Mouse (Mus musculus) common myeloid progenitor, adult 5-6 weeks (primary cell): ENCODE results near the gene Lrrc8e. TPM values are rescaled to one million over a fixed set of nuclear protein-coding genes. Genes with fewer than 3 reads are reported as not detected.

ENCODE experiments used
- ATAC-seq: replicated peaks from 2 replicates; pipeline ENCODE4 v1.8.0; 2016; ENCODE audit warnings: low read depth, mild to moderate bottlenecking, moderate TSS enrichment, inconsistent platforms; ENCODE audit not compliant: poor library complexity, severe bottlenecking
- total RNA-seq: library from RNA; stranded (forward); fragments of 200-1000, 187-1606 nt; gene quantifications from 2 replicates; pipeline ENCODE4 v1.2.3, GENCODE M21; 2017

Lrrc8e gene
- total RNA-seq, 1 experiment from 2014 or later: not detected

GRCm38 (mm10) chr8:4216791-4217621, 9.6 kb upstream of the Lrrc8e start, which contains the start of gene Prr36:
Prr36 (minus strand) TSS chr8:4217459.
- no peak for ATAC-seq

DNA sequence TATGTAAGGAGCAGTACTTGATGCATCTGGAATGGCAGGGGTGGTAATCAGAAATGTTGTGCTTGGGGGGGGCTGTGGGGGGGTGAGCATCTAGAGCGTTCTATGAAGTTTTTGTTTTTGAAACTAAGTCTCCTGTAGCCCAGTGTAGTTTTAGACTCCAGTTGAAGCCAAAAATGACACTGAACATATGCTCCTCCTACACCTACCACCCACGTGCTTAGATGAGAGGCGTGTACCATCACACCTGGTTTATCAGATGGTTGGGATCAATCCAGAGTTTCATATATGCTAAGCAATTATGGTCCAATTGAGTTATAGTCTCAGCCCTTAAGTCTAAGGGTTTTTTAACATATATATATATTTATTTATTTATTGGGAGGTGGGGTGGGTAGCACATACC, 7.0 kb upstream of the Lrrc8e start:
- no peak for ATAC-seq

DNA sequence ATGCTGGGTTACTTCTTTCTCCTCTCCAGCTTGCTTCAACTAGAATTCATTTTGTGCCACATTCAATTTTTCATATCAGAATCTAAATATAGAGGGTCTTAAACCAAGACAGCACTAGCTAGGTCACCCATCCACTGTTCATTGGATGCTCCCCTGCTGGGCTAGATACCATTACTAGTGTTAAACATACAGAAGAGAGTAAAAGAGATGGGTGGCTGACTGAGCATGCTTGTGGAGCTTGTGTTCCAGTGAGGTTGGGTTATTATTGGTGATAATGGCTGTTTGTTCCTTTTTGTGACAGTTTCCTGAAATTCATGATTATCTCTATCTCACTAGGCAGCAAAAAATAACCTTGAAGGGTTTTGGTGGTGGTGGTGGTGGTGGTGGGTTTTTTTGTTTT, 4.6 kb upstream of the Lrrc8e start:
- ATAC-seq: no peak

- peak; percentile 38; the same call in 1 of the 2 replicates for ATAC-seq
Measured at GRCm38 (mm10) chr8:4226323-4226722, 304 bp upstream of the Lrrc8e start.

DNA sequence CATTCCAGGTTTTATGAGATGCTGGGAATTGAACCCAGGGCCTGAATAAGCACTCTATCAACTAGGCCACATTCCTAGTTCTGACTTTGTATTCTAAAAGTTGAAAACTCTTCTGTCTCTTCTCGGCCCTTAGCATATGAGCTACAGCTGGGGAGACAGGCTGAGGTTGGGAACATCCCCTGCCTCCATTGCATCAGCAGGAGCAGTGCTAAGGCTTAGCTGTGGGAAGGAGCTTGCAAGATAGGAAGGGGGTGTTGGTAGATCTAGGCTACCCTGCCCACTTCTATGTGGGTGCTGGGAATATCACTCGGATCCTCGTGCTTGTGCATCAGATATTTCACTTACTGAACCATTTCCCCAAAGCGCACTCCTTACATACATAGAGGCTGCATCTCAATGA, 1.3 kb downstream of the Lrrc8e start:
- no peak for ATAC-seq

DNA sequence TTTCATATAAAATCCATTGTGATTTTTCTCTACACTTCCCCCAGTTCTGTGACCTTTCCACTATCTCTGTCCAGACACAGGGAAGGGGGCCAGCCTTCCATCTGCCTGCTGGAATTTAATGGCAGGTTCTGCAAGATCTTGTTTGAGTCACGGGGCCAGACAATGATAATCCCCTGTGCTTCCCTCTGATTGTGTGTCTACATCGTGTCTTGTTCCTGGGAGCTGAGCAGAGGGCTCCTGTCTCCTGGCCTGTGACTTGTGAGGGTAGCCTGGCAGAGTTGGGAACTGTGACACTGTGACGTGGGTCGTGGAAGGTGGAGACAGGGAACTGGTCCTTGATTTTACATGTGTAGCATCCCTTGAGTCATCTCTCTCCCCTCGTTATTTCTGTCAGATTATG, 3.2 kb downstream of the Lrrc8e start:
- ATAC-seq: no peak

DNA sequence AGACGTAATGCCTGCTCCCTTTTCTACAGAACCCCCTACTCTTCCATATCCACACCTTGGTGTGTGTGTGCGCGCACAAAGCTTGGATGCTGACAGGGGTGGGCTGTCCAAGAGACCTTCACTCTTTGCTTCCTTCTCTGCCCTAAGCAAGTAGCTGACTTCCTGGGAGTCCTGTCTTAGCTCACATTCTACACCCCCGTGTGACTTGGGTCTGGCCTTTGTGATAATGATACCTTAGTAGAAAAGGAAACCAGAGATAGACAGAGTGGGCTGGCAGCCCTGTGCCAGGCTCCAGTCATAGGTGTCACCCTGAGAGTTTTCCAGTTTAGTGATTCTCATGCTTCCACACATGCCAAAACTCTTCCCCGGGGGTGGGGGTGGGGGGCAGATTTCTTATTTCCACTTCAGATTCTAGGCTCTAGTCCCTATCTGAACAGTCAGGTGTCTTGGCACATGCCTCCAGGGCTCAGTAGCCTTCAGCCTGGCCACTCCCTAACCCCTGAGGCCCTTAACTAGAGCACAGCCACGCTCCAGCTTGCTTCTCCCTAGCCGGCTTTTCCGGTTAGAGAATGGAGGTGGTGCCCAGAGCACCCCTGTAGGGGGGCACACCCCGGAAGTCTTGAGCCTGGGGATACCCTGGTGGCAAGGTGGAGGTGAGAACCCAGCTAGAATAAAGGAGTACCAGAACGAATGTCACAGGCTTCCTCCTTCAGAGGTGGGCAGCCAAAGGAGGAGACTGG, 4.2 kb downstream of the Lrrc8e start:
- ATAC-seq: no peak

GRCm38 (mm10) chr8:4237814-4238433, 11.3 kb downstream of the Lrrc8e start:
- 0 out of 2 replicates have a peak, but pooled peaks have one; percentile 1 for ATAC-seq

GRCm38 (mm10) chr8:4238434-4239192, 12.0 kb downstream of the Lrrc8e start, which contains the start of the genes Map2k7 and Gm49320:
Map2k7 (plus strand) TSS chr8:4238740.
Gm49320 (plus strand) TSS chr8:4238865.
- ATAC-seq: peak; percentile 92

DNA sequence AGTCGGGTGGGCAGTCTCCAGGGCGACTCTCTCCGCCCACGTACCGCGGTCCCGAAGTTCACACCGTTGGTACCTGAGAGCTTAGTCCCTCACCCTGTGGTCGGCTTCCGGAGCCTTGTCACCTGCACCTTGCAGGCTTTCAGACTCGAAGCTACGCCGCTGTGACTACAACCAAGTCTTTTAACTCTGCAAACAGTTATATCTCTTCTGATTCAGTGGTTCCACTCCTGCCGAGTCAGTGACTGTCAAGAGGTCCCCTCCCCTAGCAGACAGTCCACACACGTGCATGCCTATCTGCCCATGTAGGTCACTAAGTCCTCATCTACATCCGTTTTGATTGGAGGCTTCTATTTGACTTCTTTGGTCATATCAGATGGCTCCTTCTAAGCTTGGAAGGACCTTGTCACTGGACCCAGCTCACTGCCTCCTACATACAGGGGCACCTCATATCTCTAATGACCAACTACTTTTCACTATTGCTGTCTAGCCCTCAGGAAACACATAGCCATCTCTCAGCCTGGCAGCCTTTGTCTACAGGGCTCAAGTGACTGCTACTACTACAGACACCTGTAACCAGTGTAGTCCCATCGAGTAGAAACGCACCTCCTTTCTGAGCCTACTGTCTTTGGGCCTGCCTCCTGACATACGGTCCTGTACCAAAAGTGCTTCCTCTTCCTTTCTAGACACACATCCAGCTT, 12.7 kb downstream of the Lrrc8e start:
- peak; percentile 20 for ATAC-seq

DNA sequence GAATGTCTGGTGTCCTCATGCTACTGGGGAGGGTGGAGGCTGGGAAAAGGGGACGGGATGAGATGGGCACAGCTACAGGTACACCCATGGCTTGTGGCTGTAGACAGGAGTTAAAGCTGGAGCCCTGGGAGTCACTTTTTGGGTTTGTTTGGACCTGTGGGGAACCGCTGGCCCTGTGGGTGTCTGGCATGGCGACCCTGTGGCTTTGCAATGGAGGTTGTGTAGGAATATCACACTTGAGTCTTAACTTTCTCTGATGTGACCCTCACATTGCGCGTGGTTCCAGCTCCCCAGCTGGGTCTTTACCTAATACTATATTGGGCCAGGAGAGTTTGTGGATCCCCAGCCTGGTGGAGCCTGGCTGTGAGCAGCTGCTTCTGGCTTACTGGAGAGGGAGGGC, 18.4 kb downstream of the Lrrc8e start:
- no peak for ATAC-seq

DNA sequence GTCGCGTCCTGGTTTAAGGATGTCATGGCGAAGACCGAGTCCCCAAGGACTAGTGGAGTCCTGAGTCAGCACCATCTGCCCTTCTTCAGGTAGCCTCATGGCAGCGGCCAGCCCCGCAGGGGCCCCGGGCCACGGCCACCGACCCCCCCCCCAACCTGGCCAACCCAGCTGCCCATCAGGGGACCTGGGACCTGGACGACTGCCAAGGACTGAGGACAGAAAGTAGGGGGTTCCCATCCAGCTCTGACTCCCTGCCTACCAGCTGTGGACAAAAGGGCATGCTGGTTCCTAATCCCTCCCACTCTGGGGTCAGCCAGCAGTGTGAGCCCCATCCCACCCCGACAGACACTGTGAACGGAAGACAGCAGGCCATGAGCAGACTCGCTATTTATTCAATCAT, 19.1 kb downstream of the Lrrc8e start:
- ATAC-seq: no peak

DNA sequence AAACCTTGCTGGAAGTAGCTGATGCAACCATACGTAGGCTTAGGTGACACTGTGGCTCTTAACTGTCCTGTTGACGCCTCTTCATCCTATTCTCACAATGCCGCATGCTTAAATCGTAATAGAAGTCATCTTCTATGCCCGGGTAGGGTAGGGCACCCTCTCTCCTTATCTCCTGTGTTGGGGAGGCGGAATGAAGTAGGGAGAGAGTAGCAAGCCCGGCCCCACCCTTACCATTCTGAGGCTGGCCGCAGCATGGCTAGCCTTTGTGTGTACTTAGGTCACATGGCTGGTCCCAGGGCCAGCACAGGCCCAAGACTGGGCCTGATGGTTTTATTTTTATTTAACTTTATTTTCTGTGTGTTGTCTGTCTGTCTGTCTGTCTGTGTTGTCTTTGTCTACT, 20.6 kb downstream of the Lrrc8e start:
- ATAC-seq: no peak

GRCm38 (mm10) chr8:4247951-4248540, 21.4 kb downstream of the Lrrc8e start, which contains the start of gene Tgfbr3l:
Tgfbr3l (plus strand) TSS chr8:4248214.
- ATAC-seq: no peak

DNA sequence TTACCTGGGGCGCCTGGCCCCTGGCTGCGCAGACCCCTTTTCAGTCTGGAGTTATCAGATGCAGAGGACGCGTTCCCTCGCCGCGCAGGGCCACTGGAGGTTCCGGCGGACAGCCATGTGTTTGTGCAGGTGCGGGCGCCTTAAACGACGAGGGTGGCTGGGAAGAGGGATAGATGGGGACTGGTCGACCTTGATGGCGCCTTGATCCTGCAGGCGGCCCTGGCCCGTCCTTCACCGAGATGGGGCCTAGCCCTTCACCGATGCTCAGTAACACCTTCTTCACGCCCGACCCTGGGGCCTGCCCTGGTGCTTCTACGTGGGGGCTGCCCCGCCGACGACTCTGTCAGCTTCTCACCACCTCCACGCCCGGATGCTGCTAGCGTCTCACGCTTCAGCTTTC, 22.6 kb downstream of the Lrrc8e start:
- ATAC-seq: no peak

GRCm38 (mm10) chr8:4250306-4250970, 23.8 kb downstream of the Lrrc8e start:
- peak; percentile 65 for ATAC-seq

DNA sequence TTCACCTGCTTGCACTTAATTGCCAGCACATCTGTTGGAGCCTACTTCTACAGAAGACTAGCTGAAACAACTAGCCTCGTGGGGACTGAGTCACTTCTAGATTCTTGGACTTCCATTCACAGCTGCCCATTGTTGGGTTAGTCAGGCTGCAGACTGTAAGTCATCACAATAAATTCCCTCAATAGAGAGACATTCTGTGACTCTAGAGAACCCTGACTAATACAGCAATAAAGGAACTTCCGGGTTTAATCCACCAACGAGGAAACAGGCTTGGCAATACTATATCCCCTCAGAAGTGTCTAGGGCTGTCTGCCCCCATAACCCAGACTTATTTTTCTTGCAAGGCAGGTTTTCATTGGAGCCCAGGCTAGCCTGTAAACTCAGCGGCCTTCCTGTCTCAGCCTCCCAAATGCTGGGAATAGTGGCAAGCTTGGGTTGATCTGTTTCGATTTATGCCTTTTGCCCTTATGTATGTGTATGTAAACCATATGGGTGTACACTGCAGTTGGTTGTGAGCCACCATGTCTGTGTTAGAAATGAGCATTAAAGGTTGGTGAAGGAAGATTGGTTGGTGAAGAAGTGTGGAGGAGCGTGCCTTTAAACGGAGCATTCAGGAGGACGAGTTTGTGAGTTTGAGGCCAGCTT, 25.6 kb downstream of the Lrrc8e start:
- ATAC-seq: no peak
